Mouse (Mus musculus): ENCODE measurements around the gene Pdss2.
"Not testable (repeated sequence)": the region's sequence is repeated elsewhere in the genome, so short reads cannot be mapped to it uniquely, and the experiment has no call there.

DNA sequence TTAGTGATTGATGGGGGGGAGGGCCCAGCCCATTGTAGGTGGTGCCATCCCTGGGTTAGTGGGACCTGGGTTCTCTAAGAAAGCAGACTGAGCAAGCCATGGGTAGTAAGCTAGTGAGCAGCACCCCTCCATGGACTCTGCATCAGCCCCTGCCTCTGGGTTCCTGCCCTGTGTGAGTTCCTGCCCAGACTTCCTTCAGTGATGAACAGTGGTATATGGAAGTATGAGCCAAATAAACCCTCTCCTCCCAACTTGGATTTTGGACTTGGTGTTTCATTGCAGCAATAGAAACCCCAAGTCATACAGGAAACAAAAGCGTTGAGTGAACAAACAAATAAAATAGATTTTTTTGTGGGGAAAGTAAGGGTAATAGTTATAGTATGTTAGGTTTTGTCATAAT, 35.7 kb downstream of the Pdss2 start:
- TF ChIP-seq CTCF (IDR thresholded peaks at IDR 0.05; ENCODE audit: insufficient read depth, low read length); POLR2A (IDR thresholded peaks at IDR 0.05; ENCODE audit: borderline replicate concordance, extremely low read depth, low read depth, low read length): not testable (repeated sequence)

Measured in lung, adult 2 months (tissue).